Mouse (Mus musculus): Measurements from ENCODE around the gene Gas7. TPM values are rescaled to one million over a fixed set of nuclear protein-coding genes. Genes with fewer than 3 reads are reported as not detected.

Gas7 gene
- polyA plus RNA-seq, 1 experiment from 2014 or later: 4.0 TPM

GRCm38 (mm10) chr11:67657685-67658382 lies 202.6 kb downstream of the Gas7 start:
- 50% methylated on average over 11 of the region's 11 CpGs for WGBS

DNA sequence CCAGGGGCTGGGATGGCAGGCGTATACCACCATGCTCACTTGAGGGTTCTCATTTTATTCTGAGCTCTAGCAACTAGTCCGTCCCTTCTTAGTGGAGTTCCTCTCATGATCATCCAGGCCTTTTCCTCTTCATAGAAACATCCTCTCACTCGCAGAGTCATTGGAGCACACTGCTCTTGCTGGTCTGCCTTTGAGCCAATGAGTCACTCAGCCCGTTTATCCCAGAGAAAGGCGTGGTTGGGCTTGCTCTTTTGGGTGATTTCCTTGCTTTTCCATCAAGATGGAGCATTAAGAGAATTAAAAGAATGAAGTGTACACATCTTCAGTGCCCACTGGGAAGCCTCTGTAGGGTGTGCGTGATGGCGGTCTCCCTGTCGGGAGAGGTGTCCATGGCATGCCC lies 206.2 kb downstream of the Gas7 start:
- Histone ChIP-seq H3K36me3 (replicated peaks) (no peaks in the 10 kb centered on the region), H3K27ac (replicated peaks) (no peak overlapping the region), H3K9me3 (no peaks in the 10 kb centered on the region), H3K4me3 (no peak overlapping the region), H3K4me1 (0 out of 2 replicates have a peak, but pooled peaks cover 2% of the 10 kb centered on the region), H3K27me3 (replicated peaks; ENCODE audit: low read depth, poor library complexity, severe bottlenecking) (no peaks in the 10 kb centered on the region)
- no peak for DNase-seq (ENCODE audit: low spot score)
- WGBS: 92% methylated on average over 8 of the region's 8 CpGs

More at GRCm38 (mm10) chr11:67657685-67658382, 202.6 kb downstream of the Gas7 start:
- Histone ChIP-seq H3K36me3 (replicated peaks) (no peaks in the 10 kb centered on the region), H3K9me3 (no peaks in the 10 kb centered on the region), H3K27me3 (replicated peaks; ENCODE audit: low read depth, poor library complexity, severe bottlenecking) (no peaks in the 10 kb centered on the region), H3K4me1 (peaks cover 17% of the 10 kb centered on the region), H3K4me3 (no peak overlapping the region), H3K27ac (replicated peaks) (no peak overlapping the region)
- DNase-seq (ENCODE audit: low spot score): peak; percentile 60

- Histone ChIP-seq H3K27ac (replicated peaks) (no peak overlapping the region), H3K27me3 (replicated peaks; ENCODE audit: low read depth, poor library complexity, severe bottlenecking) (no peaks in the 10 kb centered on the region), H3K9me3 (no peaks in the 10 kb centered on the region), H3K4me3 (no peak overlapping the region), H3K36me3 (replicated peaks) (no peaks in the 10 kb centered on the region), H3K4me1 (no peaks in the 10 kb centered on the region)
- 92% methylated on average over 4 of the region's 4 CpGs for WGBS
- DNase-seq (ENCODE audit: low spot score): no peak
Observed at GRCm38 (mm10) chr11:67663437-67663836, 208.2 kb downstream of the Gas7 start.

- H3K36me3 ChIP-seq (replicated peaks): no peaks in the 10 kb centered on the region
- WGBS: 90% methylated on average over 3 of the region's 3 CpGs
- no peaks in the 10 kb centered on the region for H3K9me3 ChIP-seq
- DNase-seq (ENCODE audit: low spot score): no peak
- H3K4me3 ChIP-seq: no peak overlapping the region
- no peaks in the 10 kb centered on the region for H3K4me1 ChIP-seq
- no peaks in the 10 kb centered on the region for H3K27me3 ChIP-seq (replicated peaks; ENCODE audit: low read depth, poor library complexity, severe bottlenecking)
- H3K27ac ChIP-seq (replicated peaks): no peak overlapping the region
Observed at GRCm38 (mm10) chr11:67664261-67664660, 209.0 kb downstream of the Gas7 start.

DNA sequence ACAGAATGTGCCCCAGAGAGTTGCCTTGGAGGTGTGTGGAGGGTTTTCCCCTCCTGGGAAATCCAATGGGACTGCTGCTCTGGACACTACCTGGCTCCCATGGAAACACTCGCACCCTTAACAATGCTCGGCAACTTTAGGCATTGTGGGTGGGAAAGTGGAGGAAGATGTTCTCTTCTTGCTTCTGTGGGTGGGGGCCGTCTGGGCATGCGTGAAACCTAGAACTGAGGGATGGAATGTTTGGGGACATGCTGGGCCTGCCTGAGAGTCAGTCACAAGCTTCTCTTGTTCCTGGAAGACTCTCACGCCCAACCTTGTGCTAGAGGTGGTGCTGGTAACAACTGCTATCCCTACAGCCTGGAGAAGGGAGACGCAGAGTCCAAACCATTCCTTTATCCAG lies 209.7 kb downstream of the Gas7 start:
- no peaks in the 10 kb centered on the region for H3K36me3 ChIP-seq (replicated peaks)

GRCm38 (mm10) chr11:67666129-67666528 lies 210.9 kb downstream of the Gas7 start:
- H3K4me1 ChIP-seq: no peaks in the 10 kb centered on the region
- H3K4me3 ChIP-seq: no peak overlapping the region
- no peaks in the 10 kb centered on the region for H3K27me3 ChIP-seq (replicated peaks; ENCODE audit: low read depth, poor library complexity, severe bottlenecking)
- no peak for DNase-seq (ENCODE audit: low spot score)
- H3K27ac ChIP-seq (replicated peaks): no peak overlapping the region
- 82% methylated on average over 5 of the region's 5 CpGs for WGBS
- H3K9me3 ChIP-seq: no peaks in the 10 kb centered on the region
- no peaks in the 10 kb centered on the region for H3K36me3 ChIP-seq (replicated peaks)

More for the DNA sequence above, 209.7 kb downstream of the Gas7 start:
- Histone ChIP-seq H3K4me3 (no peak overlapping the region), H3K27ac (replicated peaks) (no peak overlapping the region), H3K27me3 (replicated peaks; ENCODE audit: low read depth, poor library complexity, severe bottlenecking) (no peaks in the 10 kb centered on the region), H3K9me3 (no peaks in the 10 kb centered on the region), H3K4me1 (no peaks in the 10 kb centered on the region)
- DNase-seq (ENCODE audit: low spot score): no peak
- 89% methylated on average over 6 of the region's 6 CpGs for WGBS

DNA sequence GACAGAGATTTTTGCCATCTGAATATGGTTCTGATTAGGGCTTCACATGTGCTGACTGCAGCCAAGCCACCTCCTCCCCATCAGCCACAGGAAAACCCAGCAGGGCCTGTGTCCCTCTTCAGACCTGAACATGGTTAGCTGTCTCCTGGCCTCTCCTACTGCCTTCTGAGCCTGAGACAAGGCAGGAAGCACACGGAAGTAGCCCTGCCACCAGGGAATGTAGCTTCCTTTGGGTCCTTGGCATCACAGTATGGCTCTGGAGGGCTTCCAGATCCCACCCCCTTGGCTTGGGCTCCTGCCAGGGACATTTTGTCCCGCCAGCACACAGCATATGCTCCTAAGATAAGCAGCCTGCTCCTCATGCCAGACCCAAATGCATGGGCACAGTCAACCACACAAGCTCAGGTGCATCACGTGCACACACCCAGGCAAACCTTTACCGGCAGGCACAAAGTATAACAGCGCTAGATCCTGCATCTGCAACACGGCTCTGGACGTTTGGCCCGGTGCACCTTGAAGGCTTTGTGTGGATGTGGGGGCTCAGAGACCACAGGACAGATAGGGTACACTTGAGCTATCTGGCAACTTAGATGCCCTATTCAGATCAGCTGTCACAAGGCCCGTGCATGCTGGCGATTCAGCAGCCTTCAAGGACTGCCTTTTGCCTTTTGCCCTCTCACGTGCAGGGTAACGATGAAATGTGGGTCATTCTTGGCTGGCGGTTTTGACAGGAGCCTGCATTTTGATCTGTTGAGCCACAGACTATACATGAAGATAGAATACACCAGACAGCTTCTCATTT lies 212.5 kb downstream of the Gas7 start:
- 88% methylated on average over 13 of the region's 13 CpGs for WGBS
- H3K36me3 ChIP-seq (replicated peaks): no peaks in the 10 kb centered on the region
- no peak for DNase-seq (ENCODE audit: low spot score)

DNA sequence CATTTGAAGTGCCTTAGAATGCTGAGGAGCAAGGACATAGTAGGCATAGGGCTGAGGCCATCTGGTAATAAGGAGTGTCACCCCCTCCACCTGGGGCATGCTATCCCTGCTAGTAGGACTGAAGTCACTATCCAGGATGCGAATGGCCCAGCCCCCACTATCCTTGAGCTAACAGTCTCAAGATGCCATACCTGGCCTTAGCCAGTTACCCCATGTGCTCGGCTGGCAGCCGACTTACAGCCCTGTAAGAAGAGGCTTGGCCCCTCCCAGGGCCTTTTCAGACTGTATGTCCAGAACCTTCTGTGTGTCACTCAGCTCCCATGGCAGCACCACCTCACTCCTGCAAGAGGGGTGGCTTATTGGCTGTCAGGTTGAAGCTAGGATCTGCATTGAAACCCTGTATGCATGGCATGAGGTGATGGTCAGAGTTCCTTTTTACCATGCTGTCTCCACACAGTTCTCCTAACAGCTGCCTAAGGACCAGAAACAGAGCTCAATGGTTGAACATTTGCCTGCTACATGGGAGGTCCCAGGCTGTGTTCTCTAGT lies 213.3 kb downstream of the Gas7 start:
- Histone ChIP-seq H3K27me3 (replicated peaks; ENCODE audit: low read depth, poor library complexity, severe bottlenecking) (no peaks in the 10 kb centered on the region), H3K4me3 (no peak overlapping the region), H3K36me3 (replicated peaks) (no peaks in the 10 kb centered on the region), H3K9me3 (no peaks in the 10 kb centered on the region), H3K4me1 (no peaks in the 10 kb centered on the region), H3K27ac (replicated peaks) (no peak overlapping the region)
- no peak for DNase-seq (ENCODE audit: low spot score)
- 87% methylated on average over 3 of the region's 3 CpGs for WGBS

More for the DNA sequence above, 212.5 kb downstream of the Gas7 start:
- H3K4me1 ChIP-seq: no peaks in the 10 kb centered on the region
- no peaks in the 10 kb centered on the region for H3K9me3 ChIP-seq
- H3K27ac ChIP-seq (replicated peaks): no peak overlapping the region
- H3K27me3 ChIP-seq (replicated peaks; ENCODE audit: low read depth, poor library complexity, severe bottlenecking): no peaks in the 10 kb centered on the region
- H3K4me3 ChIP-seq: no peak overlapping the region

- Histone ChIP-seq H3K9me3 (no peaks in the 10 kb centered on the region), H3K27ac (replicated peaks) (no peak overlapping the region), H3K4me1 (no peaks in the 10 kb centered on the region), H3K4me3 (no peak overlapping the region), H3K27me3 (replicated peaks; ENCODE audit: low read depth, poor library complexity, severe bottlenecking) (no peaks in the 10 kb centered on the region), H3K36me3 (replicated peaks) (no peaks in the 10 kb centered on the region)
- whole genome bisulfite sequencing: 94% methylated on average over 6 of the region's 6 CpGs
- no peak for DNase-seq (ENCODE audit: low spot score)
Observed at GRCm38 (mm10) chr11:67670031-67670430, 214.8 kb downstream of the Gas7 start.

GRCm38 (mm10) chr11:67672140-67672539 lies 216.9 kb downstream of the Gas7 start:
- no peaks in the 10 kb centered on the region for H3K4me1 ChIP-seq
- WGBS: 73% methylated on average over 5 of the region's 5 CpGs

DNA sequence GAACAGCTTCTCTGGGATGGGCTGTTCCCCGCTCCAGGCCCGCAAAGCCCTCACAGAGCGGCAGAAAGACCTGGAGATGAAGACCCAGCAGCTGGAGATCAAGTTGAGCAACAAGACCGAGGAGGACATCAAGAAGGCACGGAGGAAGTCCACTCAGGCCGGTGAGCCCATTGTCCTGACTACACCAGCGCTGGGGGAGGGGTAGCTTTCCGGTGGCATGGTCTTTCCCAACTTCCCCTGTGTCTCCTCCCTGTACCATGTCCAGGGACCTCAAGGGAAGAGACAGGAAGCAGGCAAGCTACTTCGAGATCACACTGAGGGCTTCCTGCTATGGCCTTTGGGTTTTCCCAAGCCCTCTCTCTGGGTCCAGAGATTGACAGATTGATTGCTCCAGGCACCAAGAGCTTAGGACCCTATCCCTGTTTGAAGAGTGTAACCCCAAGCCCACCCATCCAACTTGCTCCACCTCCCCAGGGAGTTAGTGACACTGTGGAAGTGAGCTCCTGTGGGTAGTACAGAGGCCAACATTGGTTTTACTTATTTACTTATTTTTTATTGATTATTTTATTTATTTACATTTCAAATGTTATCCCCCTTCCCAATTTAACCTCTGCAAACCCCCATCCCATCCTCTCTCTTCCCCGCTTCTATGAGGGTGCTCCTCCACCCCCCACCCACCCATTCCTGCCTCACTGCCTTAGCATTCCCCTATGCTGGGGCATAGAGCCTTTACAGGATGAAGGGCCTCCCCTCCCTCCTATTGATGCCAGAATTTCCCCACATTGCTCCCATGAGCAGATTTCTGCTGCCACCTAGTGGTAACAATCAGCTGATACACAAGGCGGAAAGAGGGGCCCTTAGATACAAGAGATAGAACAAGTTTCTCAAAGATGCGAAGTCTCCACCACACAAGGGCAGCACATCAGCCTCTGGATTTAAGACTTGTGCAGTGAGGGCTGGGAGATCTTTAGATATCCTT lies 220.6 kb downstream of the Gas7 start:
- Histone ChIP-seq H3K4me3 (no peak overlapping the region), H3K27ac (replicated peaks) (no peak overlapping the region), H3K4me1 (no peaks in the 10 kb centered on the region), H3K27me3 (replicated peaks; ENCODE audit: low read depth, poor library complexity, severe bottlenecking) (no peaks in the 10 kb centered on the region), H3K36me3 (replicated peaks) (no peaks in the 10 kb centered on the region), H3K9me3 (no peaks in the 10 kb centered on the region)
- WGBS: 63% methylated on average over 12 of the region's 12 CpGs
- peak; percentile 62 for DNase-seq (ENCODE audit: low spot score)

More at GRCm38 (mm10) chr11:67672140-67672539, 216.9 kb downstream of the Gas7 start:
- H3K4me3 ChIP-seq: no peak overlapping the region
- H3K36me3 ChIP-seq (replicated peaks): no peaks in the 10 kb centered on the region
- H3K27ac ChIP-seq (replicated peaks): no peak overlapping the region
- H3K27me3 ChIP-seq (replicated peaks; ENCODE audit: low read depth, poor library complexity, severe bottlenecking): no peaks in the 10 kb centered on the region
- H3K9me3 ChIP-seq: no peaks in the 10 kb centered on the region
- no peak for DNase-seq (ENCODE audit: low spot score)

- H3K4me1 ChIP-seq: no peaks in the 10 kb centered on the region
- 71% methylated on average over 5 of the region's 5 CpGs for WGBS
- H3K9me3 ChIP-seq: no peaks in the 10 kb centered on the region
- no peak overlapping the region for H3K4me3 ChIP-seq
- no peaks in the 10 kb centered on the region for H3K36me3 ChIP-seq (replicated peaks)
- no peaks in the 10 kb centered on the region for H3K27me3 ChIP-seq (replicated peaks; ENCODE audit: low read depth, poor library complexity, severe bottlenecking)
- no peak overlapping the region for H3K27ac ChIP-seq (replicated peaks)
- DNase-seq (ENCODE audit: low spot score): no peak
Observed at GRCm38 (mm10) chr11:67679300-67679699, 224.1 kb downstream of the Gas7 start.
